Mouse (Mus musculus) lung, postnatal 4 days (tissue): ENCODE results near the gene Tbx6.
"Not testable (repeated sequence)": the region's sequence is repeated elsewhere in the genome, so short reads cannot be mapped to it uniquely, and the experiment has no call there.

Source experiments
- DNase-seq, 2 experiments: peaks; one replicate each; pipeline ENCODE4 v3.0.0; 2021

Tbx6 gene

DNA sequence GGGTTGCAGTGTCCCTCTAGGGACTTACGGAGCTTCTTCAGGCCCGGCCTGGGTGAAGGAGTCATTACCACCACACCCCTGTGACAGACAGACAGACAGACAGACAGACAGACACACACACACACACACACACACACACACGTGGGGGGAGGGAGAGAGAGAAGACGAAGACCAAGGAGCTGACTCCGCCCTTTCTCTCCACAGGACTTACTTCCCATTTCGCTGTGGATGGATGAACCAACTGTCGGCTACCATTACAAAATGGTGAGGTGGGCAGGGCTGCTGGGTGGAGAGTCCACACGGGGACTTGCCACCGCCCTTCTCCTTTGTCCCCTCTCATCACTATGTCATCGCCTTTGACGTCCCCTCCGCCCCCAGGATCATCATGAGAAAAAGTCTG, 10.5 kb upstream of the Tbx6 start:
- DNase-seq = peak in 1 of 2 experiments; percentile 47

DNA sequence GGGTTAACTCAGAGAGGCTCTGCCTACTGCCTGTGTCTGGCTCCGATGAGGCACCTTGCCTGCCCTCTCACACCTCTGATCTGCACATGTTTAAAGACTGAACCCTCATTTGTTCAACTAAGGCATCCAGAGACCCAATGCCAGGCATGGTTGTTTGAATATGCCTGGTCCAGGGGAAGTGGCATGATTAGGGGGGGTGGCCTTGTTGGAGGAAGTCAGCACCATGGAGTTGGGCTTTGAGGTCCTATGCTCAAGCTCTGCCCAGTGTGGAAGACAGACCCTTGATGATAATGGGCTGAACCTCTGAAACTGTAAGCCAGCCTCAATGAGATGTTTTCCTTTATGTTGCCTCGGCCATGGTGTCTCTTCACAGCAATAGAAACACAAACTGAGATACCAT, 7.9 kb upstream of the Tbx6 start:
- DNase-seq = no peak

DNA sequence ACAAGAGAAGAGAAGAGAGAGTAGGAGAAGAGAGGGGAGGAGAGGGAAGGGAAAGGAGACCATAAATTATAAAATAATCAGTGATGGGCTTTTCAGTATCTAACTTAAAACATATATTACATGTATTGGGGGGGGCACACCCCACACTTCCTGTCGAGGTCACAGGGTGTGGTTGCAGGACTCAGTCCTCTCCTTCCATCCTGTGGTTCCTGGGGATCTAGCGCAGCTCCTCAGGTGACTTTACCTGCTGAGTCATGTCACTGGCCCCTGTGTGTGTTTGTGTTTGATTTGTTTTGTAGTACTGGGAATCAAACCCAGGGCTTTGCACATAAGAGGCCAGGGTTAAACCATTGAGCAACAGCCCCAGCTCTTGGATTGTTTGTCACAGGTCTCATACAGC, 6.8 kb upstream of the Tbx6 start:
- DNase-seq = no peak

DNA sequence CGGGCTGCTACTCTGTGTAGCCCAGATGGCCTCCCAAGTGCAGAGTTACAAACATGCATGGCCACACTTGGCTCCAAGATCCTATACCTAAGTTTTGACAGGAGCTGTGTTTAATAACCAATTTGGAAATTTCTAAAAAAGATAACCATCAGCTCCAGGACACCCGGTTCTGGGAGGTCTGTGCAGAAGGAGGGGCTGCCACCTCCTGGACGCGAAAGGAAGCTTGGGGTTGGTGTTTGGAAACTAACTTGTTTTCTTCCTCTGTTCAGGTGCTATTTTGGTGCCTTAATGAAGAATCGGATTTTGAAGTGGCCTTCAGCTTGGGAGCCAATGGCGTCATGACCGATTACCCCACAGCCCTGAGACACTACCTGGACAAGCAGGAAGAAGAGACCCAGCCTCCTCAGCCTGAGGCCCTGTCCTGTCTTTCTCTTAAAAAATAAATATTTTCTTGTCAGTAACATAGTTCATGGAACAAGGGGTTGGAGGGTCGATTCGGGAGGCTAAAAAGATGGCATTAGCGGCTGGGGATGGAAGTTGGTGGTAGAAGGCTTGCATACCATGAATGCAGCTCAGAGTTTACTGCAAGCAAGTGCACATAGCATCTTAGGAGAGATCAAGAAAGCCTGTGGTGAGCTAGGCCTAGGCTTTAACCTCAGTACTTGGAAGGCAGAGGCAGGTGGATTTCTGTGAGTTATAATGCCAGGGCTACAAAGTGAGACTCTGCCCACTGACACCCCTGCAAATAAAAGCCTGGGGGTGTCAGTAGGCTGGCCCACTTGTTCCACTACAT, 5.9 kb upstream of the Tbx6 start:
- no peak for DNase-seq

DNA sequence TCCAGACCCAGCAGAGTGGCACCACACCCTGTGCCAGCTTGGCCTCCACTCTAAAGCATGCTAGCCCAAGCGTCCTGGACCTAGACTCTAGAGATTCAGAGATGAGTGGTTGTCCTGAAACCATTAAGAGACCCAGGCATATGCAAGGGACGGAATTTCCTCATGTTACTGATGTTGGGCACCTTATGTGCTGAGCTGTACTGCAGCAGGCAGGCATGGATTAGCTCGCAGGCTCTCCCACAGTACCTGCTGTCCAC, 5.4 kb upstream of the Tbx6 start:
- peak in 1 of 2 experiments; percentile 69 for DNase-seq

DNA sequence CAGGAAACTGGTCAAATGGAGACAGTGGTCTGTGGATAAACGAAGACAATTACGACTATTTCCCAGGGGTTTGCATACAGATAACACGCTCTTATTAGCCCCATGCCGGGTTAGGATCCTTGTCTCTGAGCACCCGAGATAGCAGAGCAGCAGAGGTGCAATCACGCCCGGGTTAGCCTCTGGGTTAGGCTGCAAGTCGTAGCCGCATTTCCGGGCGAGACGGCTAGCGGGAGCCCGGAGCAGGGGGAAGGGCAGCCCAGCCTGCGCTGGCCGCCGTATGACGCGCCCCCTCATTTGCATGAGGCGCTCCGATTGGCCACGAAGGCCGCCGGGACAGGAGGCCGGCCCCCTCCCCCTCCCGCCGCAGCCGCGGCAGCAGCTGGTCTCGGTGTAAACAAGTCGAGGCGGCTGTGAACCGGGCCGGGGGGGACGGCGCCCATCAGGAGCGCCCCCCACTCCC, 4.7 kb upstream of the Tbx6 start, which contains the start of gene Ypel3:
TSS of gene Ypel3 (plus strand) at position 358 of the 460 bp plus-strand sequence.
- DNase-seq = peak; percentile 96 to 99

DNA sequence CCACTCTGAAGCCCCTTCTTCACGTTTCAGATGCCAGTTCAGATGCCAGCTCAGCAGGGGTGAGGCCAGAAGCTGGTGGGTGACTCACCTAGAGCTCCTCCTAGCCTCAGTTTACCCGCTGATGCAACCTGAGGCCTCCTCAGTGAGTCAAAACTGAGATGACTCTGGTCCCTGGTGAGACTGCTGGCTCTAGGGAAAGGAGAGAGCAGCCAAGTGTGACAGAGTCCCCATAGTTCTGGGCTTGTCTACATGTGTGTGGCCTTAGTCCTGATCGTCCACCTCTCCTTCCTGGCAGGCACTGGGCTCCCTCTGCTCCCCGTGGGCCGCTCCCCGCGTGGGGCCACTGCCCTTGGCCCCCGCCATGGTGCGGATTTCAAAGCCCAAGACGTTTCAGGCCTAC, 3.8 kb upstream of the Tbx6 start:
- no peak for DNase-seq

DNA sequence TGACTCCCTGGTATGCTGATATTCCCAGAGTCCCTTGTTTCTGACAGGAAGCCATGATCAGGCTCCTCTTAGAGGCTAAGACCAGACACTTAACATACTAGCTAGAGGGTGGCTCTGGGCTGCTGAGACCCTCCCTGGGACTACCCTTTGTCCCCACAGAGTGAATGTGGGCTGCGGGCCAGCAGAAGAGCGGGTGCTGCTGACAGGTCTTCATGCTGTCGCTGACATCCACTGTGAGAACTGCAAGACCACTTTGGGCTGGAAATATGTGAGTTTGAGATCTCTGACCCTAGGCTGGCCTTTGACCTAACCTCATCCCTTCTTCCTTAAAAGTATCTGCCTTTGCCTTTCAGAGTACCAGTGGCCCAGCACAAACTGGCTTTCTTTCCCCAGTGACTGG, 3.1 kb upstream of the Tbx6 start:
- DNase-seq = peak in 1 of 2 experiments; percentile 57

DNA sequence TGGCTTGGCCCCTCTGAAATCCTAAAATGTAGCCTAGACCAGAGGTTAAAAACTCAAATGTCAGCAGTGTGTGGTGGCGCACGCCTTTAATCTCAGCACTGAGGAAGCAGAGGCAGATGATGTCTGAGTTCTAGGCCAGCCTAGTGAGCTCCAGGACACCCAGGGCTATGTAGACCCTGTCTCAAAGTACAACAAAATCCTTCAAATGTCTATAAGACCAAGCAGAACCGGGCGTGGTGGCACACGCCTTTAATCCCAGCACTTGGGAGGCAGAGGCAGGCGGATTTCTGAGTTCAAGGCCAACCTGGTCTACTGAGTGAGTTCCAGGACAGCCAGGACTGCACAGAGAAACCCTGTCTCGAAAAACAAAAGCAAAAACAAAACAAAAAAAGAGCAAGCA, 2.2 kb upstream of the Tbx6 start:
- DNase-seq = not testable (repeated sequence)

DNA sequence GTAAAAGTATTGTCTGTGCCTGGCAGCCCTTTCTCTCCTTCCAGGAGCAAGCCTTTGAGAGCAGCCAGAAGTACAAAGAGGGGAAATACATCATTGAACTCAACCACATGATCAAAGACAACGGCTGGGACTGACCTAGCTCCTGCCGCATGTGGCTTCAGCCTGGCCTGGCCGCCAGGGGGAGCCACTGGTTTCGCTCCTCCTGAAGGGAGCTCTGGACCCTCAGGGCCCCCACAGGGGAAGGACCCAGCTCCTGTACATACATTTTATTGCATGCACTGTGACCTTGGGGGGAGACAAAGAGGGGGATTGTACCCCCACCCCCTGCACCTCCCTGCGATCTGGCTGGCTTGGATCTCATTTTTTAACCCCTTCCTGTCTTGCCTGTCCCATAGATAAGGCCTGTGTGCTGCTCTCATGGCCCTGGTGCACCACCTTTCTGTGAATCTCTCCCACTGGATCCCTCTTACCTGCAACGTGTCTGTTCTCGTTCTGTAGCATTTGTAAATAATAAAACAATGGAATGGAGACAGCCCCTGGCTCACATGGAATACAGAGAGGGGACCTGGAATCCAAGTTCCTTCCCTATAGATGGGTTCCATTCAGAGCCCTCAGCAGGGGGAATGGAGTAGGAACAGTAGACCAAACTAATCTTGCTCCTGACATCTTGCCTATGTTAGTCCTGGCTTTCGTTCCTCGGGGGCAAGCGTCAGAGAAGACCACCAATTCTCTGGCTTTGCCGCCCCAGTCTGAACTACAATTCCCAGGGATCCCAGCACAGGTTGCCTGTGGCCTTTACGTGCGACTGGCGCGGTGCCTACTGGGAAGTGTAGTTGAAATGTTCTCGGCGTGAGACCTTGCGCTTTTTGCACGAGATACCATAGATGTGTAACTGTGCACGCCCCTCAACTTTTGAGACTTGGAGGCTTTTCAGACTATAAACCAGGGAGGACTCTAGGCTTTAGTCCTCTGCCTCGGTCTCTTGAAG, 1.0 kb upstream of the Tbx6 start:
- DNase-seq = peak; percentile 92

DNA sequence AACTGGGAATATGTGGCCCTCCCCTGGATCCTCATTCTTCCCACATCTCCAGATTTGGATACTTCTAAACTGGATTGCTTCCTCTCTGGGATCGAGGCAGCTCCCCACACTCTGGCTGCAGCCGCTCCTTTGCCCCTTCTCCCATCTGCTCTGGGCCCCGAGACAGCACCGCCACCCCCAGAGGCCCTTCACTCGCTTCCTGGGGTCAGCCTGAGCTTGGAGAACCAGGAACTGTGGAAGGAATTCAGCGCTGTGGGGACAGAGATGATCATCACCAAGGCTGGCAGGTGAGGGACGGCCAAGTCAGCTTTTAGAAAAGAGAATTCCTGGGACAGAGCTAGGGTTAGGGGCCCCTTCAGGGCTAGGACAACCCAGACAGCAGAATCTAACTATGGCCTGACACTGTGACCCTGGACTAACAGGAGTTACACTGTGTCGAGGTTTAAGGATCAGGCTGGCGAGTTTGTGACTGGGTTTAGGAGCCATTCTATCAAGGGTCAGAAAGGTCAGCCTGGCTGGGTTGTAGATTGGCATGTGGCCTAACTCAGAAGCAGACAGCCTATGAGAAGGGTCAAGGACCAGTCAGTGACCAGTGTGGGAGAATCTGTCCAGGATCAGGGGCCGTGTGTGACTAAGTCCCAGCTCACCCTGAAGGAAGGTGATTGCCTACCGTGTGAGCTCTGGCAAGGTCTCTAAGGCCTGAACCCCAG, 533 bp downstream of the Tbx6 start:
- DNase-seq = no peak

DNA sequence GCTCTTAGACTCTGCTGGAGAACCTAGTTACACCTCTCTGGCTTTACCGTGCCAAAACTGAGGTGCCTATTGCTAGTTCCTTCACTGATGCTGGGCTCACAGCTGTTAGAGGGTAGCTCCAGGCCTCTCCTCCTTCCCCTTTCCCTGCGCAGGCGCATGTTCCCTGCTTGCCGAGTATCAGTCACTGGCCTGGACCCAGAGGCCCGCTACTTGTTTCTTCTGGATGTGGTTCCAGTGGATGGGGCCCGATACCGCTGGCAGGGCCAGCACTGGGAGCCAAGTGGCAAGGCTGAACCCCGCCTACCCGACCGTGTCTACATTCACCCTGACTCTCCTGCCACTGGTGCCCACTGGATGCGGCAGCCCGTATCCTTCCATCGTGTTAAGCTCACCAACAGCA, 1.4 kb downstream of the Tbx6 start:
- DNase-seq = no peak

DNA sequence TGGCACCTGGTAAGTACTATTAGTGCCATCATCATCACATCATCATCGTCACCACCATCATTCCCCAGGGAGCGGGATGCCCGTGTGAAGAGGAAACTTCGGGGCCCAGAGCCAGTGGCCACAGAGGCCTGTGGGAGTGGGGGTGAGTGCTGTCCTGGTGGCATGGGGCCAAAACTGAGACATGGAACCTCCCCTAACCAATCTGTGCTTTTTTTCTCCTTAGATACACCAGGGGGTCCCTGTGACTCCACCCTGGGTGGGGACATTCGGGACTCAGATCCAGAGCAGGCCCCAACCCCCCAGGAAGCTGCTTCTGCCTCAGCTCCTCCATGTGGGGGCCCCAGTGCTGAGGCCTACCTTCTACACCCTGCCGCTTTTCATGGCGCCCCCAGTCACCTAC, 3.2 kb downstream of the Tbx6 start:
- DNase-seq = peak in 1 of 2 experiments; percentile 23

DNA sequence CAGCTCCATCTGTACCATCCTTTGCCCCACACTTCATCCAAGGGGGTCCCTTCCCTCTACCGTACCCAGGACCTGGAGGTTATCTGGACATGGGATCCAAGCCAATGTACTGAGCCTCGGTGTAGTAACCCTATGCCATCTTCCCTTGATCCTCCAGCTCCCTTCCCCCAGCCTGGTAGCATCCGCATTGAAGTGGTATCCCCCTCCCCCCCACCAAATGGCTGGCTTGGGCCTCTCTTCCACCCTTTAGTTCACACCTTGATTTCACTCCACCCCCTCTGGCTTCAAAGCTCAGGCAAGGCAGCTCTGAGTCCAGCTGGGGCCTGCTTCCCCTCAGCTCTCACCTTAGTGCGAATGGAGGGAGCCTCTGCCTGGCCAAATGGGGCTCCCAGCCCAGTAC, 3.8 kb downstream of the Tbx6 start:
- no peak for DNase-seq

DNA sequence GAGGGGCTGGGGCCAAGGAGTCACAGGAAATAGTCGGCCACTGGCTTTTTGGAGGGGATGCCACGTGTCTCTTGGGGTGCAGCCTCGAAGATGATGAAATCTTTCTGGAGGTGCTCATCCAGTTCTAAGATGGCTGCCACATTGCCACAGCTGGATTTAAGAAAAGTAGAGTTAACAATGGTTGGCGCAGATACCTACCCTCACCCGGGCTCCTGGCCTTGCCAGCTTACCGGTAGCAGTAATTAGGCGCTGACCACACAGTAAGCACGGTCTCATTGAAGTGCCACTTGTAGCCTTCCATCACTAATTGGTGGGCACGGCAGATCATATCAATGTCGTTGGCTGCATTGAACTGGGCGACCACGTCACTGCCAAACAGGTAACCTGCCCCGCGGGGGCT, 4.9 kb downstream of the Tbx6 start:
- no peak for DNase-seq

DNA sequence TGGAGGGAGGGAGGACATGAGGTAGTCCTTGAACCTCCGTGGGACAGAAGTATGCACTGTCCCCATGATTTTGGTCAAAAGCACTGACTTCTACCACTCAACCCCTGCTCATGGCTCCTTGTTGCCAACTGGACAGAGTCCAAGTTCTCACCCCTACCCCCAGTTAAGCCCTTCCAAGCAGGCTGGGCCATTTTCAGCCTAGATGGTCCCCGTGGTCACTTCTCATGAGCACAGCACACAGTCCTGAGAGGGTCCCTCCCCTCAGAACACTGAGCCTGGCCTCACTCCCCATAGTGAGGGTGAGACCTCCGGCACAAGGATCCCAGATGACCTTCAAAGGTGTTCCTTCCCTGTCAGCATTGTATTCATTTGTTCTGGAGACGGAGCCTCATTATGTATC, 7.9 kb downstream of the Tbx6 start:
- DNase-seq = no peak

DNA sequence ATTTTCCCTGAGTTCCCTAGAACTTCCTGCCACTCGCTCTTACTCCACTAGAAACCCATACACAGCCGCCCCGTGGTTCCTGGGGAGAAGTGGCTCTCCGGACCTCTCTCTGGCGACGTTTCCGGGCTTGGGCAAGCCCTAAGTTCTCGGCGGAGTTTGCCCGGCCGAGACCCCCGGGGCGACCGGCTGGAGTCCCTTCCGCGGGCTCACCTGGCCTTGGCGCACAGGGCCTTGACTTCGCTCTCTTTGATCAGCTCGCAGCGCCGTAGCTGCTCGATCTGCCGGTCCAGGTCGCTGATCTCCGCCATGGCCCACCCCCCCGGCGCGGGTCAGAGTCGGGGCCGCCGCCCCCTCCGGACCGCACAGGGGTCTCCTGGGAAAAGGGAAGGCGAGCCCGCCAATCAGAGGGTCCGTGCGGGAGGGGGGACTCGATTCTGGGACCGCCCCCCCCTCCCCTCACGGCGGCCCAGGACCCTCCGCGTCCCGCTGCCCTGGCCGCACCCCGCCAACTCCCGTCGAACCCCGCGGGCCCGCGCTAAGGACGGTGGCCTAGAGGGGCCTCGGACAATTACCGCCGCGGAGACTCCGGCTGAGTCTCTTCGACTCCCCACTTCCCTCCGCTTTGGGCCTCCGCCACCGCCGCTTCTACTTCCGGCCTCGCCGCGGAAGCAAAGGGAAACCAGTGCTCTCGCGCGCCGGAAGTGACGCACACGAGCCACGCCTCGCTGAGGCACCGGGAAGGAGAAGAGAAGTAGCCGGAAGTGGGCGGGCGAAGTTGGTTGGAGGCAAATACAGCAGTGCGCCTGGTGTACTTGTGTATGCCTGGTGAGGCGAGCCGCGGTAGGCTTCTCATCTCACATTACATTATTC, 10.8 kb downstream of the Tbx6 start, which contains the start of gene Ppp4c:
TSS of gene Ppp4c (minus strand) at position 646 of the 870 bp plus-strand sequence.
- peak; percentile 98 to 99 for DNase-seq

DNA sequence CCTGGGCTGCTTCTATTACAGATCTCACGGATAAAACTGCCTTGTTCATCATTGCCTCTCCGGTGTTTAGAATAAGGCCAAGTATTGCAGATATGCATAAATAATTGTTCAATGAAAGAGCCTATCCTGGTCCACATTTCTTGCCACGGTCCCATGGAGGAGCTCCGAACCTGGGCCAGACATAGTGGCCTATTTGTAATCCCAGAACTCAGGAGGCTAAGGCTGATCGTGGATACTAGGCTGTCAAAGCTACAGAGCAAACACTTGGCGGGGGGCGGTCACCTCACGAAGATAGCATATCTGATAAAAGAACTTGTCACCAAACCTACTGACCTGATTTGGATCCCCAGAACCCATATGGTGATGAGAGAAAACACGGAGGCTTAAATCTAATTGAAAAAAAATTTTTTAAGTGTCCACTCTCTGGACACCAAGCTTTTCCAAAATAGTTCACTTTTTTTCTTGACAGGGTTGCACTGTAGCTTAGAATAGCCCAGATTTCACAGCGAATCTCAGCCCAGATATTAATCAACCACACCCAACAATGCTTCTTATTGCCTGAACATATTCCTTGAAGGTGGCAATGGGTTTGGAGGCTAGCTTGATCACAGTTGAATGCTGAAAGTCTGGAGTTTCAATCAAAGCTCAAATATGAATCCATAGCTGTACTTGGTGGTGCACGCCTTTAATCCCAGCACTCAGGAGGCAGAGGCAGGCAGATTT, 11.6 kb downstream of the Tbx6 start:
- DNase-seq = no peak

DNA sequence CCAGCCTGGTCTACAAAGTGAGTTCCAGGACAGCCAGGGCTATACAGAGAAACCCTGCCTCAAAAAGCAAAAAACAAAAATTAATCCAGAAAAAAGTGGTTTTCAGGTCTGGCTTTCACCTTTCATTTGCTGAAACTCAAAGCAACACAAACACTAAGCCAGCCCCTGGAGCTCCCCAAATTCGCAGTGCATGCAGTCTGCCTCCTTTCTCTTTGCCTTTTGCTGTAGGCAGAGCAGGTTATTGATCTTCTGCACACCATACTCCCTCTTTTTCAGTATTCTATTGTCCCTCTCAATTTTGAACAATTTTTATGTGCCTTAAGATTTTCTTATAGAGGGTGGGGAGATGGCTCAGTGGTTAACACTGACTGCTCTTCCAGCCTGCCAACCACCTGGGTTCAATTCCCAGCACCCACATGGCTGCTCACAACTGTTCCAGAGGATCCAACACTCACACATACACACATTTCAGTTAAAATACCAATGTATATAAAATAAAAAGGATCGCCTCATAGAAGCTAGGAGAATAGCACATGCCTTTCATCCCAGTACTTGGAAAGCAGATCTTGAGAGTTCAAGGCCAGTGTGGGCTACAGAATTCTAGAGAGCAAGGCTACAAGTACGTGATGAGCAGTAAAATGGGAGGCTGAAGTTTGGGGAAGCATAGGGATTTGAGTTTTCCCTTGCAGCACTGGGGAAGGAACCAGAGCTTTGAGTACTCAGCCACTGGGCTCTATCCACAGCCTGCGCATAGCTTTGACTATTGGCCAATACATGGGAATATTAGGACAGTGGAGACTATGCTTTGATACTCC, 12.4 kb downstream of the Tbx6 start:
- DNase-seq = no peak

DNA sequence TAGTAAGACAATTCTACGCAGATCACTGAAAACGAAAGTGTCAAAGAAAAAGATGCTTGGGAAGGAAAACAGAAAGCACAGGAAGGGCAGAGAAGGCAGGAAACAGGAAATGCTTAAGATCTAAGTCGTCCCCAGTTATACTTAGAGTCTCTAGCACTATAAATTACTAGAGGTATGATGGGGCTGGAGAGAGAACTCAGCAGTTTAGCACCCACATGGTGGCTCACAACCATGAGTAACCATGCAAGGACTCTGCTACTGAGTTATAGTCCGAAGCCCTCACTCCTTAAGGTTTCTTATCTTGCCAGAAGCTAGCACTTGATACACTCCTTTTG, 13.0 kb downstream of the Tbx6 start:
- DNase-seq = no peak
